Mouse (Mus musculus) heart, adult 18-20 months (tissue): ENCODE results near the gene Mtch1. TPM values are rescaled to one million over a fixed set of nuclear protein-coding genes. Genes with fewer than 3 reads are reported as not detected.
"Not testable (repeated sequence)": the region's sequence is repeated elsewhere in the genome, so short reads cannot be mapped to it uniquely, and the experiment has no call there.

Experiments used
- DNase-seq, 2 experiments: peaks; one replicate each; pipeline ENCODE4 v3.0.0; 2021 to 2022; ENCODE audit warnings: mixed read lengths in 1 of 2
- total RNA-seq, 2 experiments: library from RNA; stranded (reverse); gene quantifications; 2 replicates each; pipeline ENCODE4 v1.2.3; 2021

The Mtch1 gene
- total RNA-seq, 2 experiments from 2014 or later, result 193 to 203 TPM

DNA sequence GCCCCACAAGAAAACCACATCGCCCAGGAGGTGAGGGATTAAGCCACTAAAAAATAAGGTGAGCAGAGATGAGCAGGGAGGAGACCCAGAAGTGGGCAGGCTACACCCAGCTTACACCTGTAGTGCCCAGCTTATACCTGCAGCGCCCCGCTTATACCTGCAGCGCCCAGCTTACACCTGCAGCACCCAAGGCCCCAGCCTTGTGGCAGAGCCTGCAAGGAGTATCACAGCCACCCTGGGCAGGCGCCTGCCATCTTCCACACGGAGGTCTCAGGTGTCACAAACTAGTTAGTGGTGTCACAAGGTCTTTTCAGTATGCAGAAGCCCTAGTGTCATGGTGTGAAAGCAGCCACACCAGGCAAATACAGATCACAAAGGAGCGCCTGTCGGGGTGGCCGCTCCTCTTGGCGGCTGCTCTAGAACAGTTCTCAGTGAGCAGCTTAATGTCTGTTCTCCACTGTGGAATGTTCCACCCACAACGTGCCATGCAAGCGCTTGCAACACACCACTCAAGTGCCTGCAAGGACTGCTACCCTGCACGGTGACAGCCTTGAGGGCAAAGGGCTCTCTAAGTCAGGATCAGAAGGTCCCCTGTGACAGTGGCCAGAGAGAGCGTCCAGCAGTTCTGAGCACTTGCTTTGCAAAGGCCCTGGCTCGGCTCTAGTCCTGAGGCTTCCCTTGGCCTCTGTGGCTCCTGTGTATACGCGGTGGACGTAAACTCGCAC is 11.3 kb downstream of the Mtch1 start:
- DNase-seq, result no peak

GRCm38 (mm10) chr17:29332186-29332685 is 15.5 kb downstream of the Mtch1 start:
- no peak for DNase-seq

DNA sequence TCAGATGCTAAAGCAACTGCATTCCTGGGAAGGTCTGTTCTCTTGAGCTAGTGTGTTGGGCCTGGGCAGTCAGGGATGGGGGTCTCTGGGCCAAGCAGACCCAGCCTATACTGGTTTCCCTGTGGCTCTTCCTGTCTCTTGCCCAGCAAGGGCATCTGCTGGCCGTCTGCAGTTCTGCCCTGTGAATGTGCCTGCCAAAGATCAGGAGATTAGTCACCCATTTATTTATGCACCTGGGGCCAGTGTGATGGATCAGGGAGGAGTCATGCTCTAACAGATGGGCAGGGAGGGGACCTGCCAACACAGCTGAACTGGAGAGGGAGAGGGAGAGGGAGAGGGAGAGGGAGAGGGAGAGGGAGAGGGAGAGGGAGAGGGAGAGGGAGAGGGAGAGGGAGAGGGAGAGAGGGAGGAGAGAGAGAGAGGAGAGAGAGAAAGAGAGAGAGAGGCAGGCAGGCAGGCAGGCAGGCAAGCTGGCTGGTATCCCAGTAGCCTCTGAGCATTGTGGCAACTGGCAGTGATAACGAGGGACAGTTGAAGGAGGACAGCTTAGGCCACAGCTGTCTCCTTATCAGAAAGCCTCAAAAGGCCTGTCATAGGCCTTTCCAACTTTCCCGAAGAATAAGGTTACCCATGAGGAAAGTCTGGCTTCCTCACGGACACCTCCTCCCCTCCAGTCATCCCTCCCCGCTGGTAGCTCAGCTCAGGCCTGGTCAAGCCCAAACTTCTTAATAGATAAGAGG is 16.9 kb downstream of the Mtch1 start:
- DNase-seq, result peak; percentile 57 to 75

GRCm38 (mm10) chr17:29330221-29330620 is 17.5 kb downstream of the Mtch1 start:
- no peak for DNase-seq

DNA sequence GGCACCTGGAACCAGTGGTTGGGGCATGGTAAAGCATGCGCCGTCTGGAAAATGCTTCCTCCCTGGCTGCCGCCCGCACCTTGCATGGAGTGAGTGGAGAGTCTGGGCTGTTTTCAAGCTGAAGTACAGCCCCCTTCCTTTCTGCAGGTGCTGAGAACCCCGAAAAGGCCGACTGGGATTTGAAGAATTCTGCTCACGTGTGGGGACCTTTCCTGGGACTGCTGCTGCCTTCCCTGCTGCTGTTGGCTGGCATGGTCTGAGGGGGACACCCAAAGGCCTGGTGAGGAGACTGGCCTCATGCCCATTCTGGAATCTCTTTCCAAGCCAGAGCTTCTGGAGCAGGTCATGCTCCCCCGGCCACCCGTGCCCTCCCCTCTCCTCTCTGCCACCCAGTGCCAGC is 20.0 kb downstream of the Mtch1 start:
- no peak for DNase-seq

DNA sequence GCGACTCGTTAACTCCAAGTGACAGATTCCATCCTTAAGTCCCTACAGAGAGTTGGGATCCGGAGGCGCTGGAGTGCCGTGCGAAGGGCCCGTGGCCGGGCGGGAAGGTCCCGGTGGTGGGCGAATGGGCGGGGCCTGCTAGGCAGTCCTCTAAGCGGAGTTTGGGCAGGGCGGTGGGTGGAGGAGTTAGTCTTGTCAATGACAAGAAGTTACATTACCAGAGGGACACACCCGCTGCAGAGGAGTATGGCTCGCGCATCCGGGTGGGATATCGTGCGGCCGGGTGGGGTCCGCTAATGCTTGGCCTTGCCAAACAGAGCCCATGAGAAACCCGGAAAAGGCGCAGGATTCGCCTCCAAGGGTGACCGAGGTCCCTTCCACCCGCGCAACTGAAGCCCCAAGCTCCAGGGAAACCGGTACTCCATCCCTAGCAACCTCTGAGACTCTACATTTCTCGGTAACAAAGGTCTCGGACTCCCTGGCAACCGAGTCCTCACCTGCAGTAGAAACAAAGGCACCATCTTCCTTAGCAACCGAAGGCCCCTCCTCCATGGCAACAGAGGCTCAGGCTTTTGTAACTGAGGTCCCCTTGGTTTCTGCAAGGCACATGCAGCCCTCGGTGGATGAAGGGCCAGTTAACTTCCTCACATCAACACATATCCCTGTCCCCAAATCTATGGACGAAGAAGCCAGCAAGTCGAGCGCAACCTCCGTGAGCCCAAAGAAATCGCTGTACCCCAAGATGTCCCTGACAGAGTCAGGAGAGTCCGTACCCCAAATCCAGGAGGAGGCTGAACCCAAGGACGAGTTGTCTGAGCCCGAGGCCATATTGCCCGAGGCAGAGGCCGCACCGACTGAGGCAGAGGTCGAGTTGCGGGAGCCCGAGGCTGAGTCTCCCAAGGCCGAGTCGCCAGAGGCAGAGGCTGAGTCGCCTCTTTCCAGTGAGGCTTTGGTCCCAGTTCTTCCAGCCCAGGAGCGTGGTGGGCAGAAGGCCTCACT is 20.9 kb downstream of the Mtch1 start:
- DNase-seq, result peak; percentile 45 to 65

DNA sequence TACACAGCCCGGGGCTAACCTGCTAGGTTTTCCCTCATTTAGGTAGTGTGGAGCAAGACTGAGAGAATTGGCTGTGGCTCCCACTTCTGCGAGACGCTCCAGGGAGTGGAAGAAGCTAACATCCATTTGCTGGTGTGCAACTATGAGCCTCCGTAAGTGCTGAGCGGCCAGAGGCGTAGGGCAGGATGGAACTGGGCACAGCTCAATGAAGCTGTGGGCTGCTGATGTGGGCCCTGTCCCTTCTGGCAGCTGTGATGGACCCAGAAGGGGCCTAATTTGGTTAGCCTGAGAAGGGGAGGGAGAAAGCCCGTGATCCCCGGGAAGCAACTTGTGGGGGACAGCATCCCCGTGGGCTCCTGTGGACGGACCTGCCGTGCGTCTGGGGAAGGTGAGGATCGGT is 21.9 kb downstream of the Mtch1 start:
- DNase-seq, result no peak

- peak; percentile 51 to 53 for DNase-seq
Observed at GRCm38 (mm10) chr17:29323625-29324024, 24.1 kb downstream of the Mtch1 start.

GRCm38 (mm10) chr17:29322603-29322962 is 25.2 kb downstream of the Mtch1 start:
- no peak for DNase-seq

- DNase-seq, result no peak
Observed at GRCm38 (mm10) chr17:29321765-29322602, 25.8 kb downstream of the Mtch1 start.

- no peak for DNase-seq
Observed at GRCm38 (mm10) chr17:29319881-29320639, 27.7 kb downstream of the Mtch1 start.

GRCm38 (mm10) chr17:29319476-29319875 is 28.3 kb downstream of the Mtch1 start:
- DNase-seq, result no peak

DNA sequence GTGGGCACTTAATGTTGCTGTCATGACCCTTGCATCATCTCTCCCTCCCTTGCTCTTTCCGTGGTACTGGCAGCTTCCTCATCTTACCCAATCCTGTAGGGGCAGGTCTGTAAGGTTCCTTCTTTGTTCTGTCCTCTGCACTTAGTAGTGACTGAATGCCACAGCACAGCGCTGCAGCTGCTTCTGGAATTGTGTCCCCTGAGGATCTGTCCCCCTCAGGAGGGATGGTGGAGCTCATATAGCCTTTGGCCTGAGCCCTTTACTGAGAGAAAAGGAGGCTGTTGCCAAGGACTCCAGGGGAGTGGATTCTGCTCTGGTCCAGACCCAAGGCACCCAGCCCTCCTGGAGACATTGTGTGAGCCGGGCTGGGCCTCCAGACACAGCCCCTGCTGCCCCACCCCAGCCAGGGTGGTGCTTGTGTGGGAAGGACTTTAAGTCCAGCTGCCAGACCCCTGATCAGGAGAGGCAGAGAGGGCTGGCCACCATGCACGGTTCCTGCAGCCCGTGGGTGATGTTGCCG is 28.9 kb downstream of the Mtch1 start:
- peak; percentile 54 to 60 for DNase-seq

DNA sequence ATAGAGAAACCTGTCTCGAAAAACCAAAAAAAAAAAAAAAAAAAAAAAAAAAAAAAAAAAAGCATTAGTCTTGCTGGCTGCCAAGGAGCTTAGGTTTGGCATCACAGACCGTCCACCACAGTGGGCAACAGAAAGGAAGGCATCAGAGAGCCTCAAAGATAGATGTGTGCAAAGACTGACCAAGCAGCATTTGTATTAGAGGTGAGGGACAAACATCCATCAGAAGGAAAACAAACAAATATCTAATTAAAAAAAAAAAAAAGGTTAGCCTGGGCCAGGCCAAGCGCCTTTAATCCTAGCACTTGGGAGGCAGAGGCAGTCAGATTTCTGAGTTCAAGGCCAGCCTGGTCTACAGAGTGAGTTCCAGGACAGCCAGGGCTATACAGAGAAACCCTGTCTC is 30.4 kb downstream of the Mtch1 start, which contains the start of gene Pi16:
Pi16 (plus strand) TSS at position 301 of the 400 bp plus-strand sequence.
- not testable (repeated sequence) for DNase-seq

- DNase-seq, result no peak
Observed at GRCm38 (mm10) chr17:29316891-29317290, 30.8 kb downstream of the Mtch1 start.

DNA sequence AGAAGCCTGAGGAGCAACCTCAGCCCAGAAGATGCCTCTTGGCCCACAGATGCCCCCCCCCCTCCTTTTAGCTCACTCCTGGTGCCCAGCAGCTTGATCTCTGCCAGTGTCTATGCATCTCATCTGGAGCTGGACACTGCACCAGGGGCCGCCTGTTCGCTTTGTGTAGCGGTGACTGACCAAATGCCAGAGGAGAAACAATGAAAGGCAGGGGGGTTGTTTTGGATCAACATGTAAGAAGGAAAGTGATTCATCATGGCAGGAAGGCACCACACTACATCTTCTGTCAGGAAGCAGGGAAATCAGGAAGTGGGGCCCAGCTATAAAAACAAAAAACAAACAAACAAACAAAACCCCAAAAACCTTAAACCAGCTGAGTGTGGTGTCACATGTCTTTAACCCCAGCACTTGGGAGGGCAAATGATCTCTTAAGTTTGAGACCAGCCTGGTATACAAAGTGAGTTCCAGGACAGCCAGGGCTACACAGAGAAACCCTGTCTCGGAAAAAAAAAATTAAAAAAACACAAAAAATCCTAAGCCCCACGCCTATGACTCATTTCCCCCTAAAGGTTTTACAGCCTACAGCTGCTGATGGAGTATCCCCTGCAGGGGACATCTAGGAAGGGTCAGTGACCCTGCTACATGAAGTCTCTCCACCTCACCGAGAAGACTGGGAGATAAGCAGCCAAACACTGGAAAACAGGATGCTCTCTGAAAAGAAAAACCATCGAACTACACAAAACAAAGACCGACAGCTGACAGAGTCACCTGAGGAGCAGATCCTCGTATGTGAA is 31.9 kb downstream of the Mtch1 start:
- DNase-seq, result no peak

DNA sequence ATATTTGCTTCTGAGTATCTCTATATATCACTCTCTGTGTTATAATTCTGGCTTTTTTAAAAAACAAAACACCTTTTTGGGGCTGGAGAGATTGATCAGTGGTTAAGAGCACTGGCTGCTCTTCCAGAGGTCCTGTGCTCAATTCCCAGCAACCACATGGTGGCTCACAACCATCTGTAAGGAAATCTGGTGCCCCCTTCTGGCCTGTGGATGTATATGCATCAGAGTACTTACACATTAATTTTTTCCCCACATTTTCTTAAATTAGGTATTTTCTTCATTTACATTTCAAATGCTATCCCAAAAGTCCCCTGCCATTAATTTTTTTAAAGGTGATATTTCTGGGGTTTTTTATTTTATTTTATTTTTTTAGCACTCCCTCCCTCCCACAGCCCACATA is 34.4 kb downstream of the Mtch1 start:
- no peak for DNase-seq

DNA sequence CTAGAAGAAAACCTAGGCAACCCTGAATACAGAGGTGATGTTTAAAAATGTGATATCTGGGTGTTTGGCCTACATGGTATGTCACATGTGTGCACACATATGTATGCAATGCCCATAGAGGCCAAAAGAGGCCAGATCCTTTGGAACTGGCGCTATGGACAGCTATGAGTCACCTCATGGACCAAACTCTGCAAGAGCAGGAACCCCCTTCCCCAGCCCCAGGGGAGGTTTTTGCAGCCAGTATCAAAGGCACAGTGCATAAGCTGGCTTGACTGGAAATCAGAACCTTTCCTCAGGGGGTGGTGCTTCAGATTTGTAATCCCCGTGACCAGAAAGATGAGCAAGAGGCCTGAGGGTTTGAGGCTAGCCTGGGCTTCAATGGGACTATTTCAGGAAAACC is 35.7 kb downstream of the Mtch1 start:
- DNase-seq, result no peak

GRCm38 (mm10) chr17:29311602-29312001 is 36.1 kb downstream of the Mtch1 start:
- DNase-seq, result no peak
